Mouse (Mus musculus) liver, embryonic 14.5 days (tissue): ENCODE measurements around the gene Agtrap.

ENCODE experiments used
- CTCF ChIP-seq: IDR thresholded peaks from 2 replicates; pipeline ENCODE4 v1.5.1; 2016; ENCODE audit warnings: antibody characterized with exemption, low read depth, control low read depth
- EP300 ChIP-seq: IDR thresholded peaks from 2 replicates; pipeline ENCODE4 v1.6.1; 2016; ENCODE audit warnings: antibody characterized with exemption, low read depth

GRCm38 (mm10) chr4:148051886-148052285 is 35.9 kb downstream of the Agtrap start:
- TF ChIP-seq CTCF (no peak), EP300 (no peak)
